Mouse (Mus musculus) brown adipose tissue, adult 24 weeks (tissue): ENCODE measurements around the gene Mapkbp1. TPM values are rescaled to one million over a fixed set of nuclear protein-coding genes. Genes with fewer than 3 reads are reported as not detected.
A peak's percentile ranks its signal among the peaks of the same experiment; 100 is the strongest.

Experiments
- H3K27ac ChIP-seq: fragments of 200-500 bp; replicated peaks from 2 replicates; pipeline ENCODE4 v1.5.1; 2012; ENCODE audit warnings: low read depth, mild to moderate bottlenecking, low read length
- H3K4me1 ChIP-seq: fragments of 200-500 bp; 2 replicates; pipeline ENCODE4 v1.6.1; 2012; ENCODE audit warnings: low read length, mixed read lengths; ENCODE audit not compliant: control insufficient read depth, insufficient read depth, insufficient read length
- H3K4me3 ChIP-seq: fragments of 200-500 bp; 2 replicates; pipeline ENCODE4 v1.5.1; 2012; ENCODE audit warnings: low read depth, mild to moderate bottlenecking, low read length, moderate library complexity; ENCODE audit not compliant: insufficient read depth
- polyA plus RNA-seq: library from polyadenylated mRNA; stranded (reverse); fragments of >200 nt; gene quantifications from 2 replicates; pipeline ENCODE4 v1.2.4, GENCODE M21; 2012; ENCODE audit not compliant: missing spikeins, insufficient read depth, insufficient read length

Mapkbp1 gene
- polyA plus RNA-seq, 1 experiment: 2.2 TPM

GRCm38 (mm10) chr2:120054771-120055552, 82.5 kb downstream of the Mapkbp1 start:
- Histone ChIP-seq H3K27ac (peak overlapping the region; percentile 68), H3K4me1 (peaks cover 38% of the 10 kb centered on the region), H3K4me3 (no peak overlapping the region)

DNA sequence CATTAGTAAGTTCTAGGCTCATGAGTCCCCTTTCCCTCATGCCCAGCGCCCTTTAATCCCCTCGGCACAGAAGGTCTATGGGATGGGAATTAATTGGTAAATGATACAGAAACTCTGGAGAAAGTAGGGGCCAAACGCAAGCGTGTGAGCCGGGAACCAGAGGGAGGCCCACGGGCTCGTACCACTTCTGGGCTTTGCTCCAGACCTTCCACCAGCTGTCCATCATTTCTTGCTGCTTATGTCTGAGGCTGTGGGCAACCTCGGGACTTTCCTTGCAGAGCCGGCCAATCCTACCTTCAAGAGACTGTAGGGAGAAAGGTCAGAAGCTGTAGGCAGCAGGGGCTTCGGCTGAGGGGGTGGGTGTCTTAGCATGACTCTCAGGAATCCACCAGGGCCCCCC, 83.4 kb downstream of the Mapkbp1 start:
- Histone ChIP-seq H3K4me1 (peaks cover 42% of the 10 kb centered on the region), H3K27ac (no peak overlapping the region), H3K4me3 (no peak overlapping the region)

DNA sequence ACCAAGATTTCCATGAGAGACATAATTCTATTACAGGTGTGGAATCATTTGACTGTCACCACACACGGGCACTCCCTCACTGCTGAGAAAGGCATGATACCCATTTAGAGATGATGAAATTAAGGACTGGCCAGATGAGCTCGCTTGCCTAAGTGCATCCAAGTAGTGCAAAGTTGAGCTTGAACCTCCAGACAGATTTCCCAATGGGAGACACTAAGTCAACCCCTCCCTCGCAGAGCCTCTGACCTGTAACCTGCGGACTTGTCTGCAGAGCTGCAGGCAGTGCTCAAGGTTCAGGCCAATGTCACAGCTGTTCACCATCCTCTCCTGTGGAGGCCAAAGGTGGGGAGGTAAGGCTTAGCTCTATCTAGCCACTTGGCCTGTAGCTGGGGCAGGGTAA, 86.3 kb downstream of the Mapkbp1 start:
- H3K4me1 ChIP-seq: peaks cover 46% of the 10 kb centered on the region
- peak overlapping the region; percentile 75 for H3K27ac ChIP-seq
- no peak overlapping the region for H3K4me3 ChIP-seq

GRCm38 (mm10) chr2:120059466-120059865, 87.0 kb downstream of the Mapkbp1 start:
- peaks cover 42% of the 10 kb centered on the region for H3K4me1 ChIP-seq
- H3K27ac ChIP-seq: peak overlapping the region; percentile 75
- no peak overlapping the region for H3K4me3 ChIP-seq

- H3K4me1 ChIP-seq: peaks cover 38% of the 10 kb centered on the region
- H3K27ac ChIP-seq: peak overlapping the region; percentile 75
- H3K4me3 ChIP-seq: no peak overlapping the region
Measured at GRCm38 (mm10) chr2:120060190-120060589, 87.7 kb downstream of the Mapkbp1 start.

DNA sequence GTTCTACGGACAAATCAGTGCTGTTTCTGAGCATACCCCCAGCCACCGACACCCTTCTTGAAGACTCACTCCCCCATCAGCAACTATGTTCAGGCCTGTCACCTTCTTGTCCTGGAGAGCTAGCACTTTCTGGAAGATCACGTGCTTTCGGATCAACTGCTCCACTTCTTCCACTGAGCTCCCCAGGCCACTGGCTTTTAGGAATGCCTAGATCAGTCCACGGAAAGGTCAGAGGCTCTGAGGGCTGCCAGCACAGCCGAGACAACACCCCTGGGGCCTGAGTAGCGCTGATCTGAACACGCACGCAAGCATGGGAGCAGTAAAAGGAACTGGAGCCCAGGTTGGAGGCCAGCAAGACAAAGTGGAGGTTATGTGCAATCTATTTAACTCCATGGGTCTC, 88.2 kb downstream of the Mapkbp1 start:
- Histone ChIP-seq H3K27ac (peak overlapping the region; percentile 75), H3K4me1 (peaks cover 34% of the 10 kb centered on the region)

DNA sequence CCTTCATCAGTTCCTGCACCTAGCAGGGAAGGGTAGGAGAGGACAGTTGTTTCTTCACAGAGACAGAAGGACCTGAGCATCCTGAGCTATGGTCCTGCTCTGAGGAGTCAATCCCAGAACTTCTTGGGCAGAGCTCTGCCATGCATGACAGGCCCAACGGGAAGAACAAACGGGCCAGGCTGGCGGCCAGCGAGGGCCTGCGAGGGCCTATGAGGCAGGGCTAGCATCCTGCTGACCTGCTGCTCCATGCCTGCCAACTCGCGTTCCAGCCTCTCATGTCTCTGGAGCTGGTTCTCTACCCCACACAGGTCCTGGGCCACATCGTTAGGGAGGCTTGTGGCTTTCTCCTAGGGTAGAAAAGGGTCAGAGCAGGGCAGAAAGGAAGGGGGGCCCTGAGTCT, 89.7 kb downstream of the Mapkbp1 start:
- no peak overlapping the region for H3K27ac ChIP-seq
- H3K4me3 ChIP-seq: no peak overlapping the region
- peaks cover 24% of the 10 kb centered on the region for H3K4me1 ChIP-seq

More for the DNA sequence above, 88.2 kb downstream of the Mapkbp1 start:
- no peak overlapping the region for H3K4me3 ChIP-seq

DNA sequence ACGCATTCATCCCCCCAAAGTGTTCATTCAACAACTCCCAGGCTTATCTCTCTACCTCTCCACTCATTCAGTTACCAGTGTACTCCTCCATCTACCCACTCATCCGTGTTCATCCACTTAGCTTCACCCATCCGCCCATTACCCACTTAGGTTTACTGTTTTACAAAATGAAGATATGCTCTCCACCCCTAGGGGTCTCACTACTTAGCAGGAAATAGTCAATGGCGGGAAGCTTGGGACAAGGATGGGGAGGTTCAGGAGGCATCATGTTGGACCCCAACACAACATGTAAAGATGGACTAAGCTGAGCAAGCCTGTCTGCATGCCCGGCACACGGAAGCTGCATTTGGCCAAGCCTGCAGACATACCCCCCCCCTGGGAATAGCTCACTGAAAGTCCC, 92.1 kb downstream of the Mapkbp1 start:
- H3K4me1 ChIP-seq: peaks cover 11% of the 10 kb centered on the region
- no peak overlapping the region for H3K4me3 ChIP-seq
- no peak overlapping the region for H3K27ac ChIP-seq

DNA sequence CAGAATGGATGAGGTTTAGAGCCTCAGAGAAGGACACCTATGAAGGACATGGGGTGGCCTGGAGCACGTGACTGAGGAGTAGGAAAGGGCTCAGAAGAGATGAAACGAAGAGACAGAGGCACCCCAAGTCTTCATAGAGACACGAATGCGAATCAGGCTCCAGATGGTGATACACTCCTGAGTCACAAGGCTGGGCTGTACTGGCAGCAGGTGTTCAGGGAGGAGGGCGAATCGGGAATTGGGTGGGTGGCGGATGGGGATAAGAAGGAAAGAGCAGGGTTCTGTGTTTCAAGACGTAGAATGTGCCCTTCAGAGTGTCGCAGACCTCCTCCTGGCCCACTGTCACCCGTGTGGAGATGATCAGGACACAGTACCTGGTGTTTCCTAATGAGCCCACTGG, 92.7 kb downstream of the Mapkbp1 start:
- Histone ChIP-seq H3K4me1 (peaks cover 6% of the 10 kb centered on the region; the same call in 1 of the 2 replicates), H3K4me3 (no peak overlapping the region), H3K27ac (no peak overlapping the region)

GRCm38 (mm10) chr2:120066224-120066623, 93.7 kb downstream of the Mapkbp1 start:
- no peak overlapping the region for H3K27ac ChIP-seq
- peaks cover under 1% of the 10 kb centered on the region; the same call in 1 of the 2 replicates for H3K4me1 ChIP-seq
- no peak overlapping the region for H3K4me3 ChIP-seq

DNA sequence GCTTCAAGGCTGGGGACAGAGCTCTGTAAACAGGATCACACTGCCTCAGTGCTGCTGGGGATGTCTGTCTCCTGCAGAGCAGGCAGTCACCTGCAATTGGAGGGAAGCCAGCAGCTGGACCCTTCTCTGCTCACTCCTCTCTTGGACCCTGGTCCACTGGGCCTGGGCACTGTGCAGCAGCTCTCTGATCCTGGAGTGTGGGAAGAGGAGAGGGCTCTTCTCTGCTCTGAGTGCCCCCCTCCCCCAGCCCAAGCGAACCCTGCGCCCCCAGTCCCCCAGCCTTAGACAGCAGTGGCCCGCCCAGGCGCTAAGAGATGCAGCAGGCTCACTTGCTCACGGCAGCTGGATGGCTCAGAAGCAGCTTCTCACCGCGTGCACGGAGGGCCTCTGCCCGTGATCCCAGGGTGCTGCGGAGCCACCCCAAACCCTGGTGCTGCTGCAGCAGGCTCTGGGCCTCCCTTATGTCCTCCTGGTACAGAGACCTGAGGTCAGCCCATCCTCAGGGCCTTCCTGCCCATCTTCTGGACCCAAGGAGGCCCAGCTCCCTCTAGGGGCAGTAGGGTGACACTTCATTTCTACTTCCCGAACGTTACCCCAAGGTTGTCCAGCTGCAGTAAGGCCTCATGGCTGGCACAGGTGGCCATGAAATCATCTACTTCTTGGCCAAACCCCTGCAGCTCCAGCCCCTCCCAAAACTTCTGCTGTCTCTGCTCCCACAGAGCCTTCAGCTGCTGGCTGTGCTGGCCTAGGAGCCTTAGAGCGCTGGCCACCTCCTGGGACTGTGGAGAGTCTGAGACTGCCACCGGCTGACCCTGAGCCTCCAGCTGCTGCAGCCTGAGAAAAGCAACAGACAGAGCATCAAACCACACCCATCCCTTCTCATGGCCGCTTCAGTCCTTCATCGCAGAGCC, 96.3 kb downstream of the Mapkbp1 start:
- H3K4me3 ChIP-seq: no peak overlapping the region

DNA sequence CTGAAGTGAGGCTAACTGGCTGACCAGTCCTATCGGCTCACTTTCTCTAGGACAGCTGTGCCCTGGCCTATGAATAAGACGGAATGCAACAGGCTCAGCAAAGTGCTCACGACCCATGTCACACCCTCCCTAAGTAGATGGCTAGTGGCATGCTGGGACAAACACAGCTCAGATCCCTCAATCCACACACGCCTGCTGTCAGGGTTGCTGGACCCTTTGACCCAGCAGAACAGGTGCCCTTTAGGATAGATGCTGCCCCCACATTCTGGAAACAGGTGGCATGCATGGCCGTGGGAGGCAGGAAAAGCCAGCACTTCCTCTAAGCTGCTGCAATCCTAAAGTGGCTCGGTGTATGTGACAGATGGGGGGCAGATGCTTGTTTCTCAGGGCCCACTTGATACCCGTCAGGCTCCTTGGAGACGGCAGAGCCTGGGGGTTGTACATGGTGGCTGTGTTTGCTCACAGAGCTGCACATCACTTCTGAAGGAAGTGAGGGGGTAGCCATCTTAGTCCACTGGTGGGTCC, 97.0 kb downstream of the Mapkbp1 start:
- Histone ChIP-seq H3K4me1 (peaks cover 9% of the 10 kb centered on the region), H3K27ac (no peak overlapping the region), H3K4me3 (no peak overlapping the region)

More for the DNA sequence above, 96.3 kb downstream of the Mapkbp1 start:
- Histone ChIP-seq H3K27ac (no peak overlapping the region), H3K4me1 (peaks cover 9% of the 10 kb centered on the region)

DNA sequence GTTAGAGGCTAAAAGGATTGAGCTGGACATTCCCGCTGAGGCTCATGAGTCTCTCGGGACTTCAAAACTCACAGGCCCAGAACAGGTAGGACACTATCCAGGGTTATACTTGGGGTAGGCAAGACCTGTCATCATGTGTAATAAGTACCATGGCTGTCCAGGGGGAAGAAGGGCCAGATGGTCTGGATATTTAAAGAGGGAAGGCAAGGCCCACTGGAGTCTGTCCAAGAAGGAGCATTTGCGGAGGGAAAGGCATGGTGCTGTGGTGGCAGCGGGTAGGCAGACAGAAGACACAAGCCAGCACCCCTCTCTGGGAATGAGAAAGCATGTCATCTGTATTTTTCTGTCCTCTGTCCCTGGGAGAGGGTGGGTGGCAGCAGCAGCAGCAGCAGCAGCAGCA, 101.6 kb downstream of the Mapkbp1 start:
- H3K4me1 ChIP-seq: peaks cover 9% of the 10 kb centered on the region
- no peak overlapping the region for H3K4me3 ChIP-seq
- H3K27ac ChIP-seq: no peak overlapping the region

DNA sequence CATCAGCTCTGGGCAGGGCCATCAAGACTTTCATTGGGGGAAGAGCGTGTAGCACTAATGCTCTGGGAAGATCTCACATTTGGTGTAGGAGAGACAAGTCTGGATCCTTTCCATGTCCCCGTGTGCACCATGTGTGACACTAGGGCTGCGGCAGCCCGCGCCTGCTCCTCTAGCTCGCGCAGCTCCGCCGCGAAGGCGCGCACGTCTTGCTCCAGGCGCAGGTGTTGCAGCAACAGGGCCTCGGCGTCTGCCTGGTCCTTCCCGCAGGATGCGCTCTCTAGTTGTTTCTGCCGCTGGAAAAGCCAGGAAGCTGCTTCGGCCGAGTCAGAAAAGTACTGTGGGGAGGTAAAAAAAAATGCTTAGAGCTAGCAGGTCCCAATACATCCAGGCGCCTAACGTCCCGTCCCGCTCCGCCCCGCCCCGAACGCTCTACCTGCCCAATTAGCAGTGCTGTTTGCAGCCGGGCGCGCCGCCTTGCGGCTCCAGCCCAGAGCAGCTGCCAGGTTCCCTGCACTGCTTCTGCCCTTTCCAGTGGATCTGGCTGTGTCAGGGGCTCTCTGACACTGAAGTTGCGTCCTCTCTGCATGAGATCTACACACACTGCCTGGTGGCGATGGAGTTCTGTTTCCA, 103.7 kb downstream of the Mapkbp1 start:
- no peak overlapping the region for H3K4me3 ChIP-seq
- no peak overlapping the region for H3K27ac ChIP-seq
- peaks cover 9% of the 10 kb centered on the region for H3K4me1 ChIP-seq
